Mouse (Mus musculus) kidney, embryonic 15.5 days (tissue): ENCODE measurements around the gene Pom121l2. TPM values are rescaled to one million over a fixed set of nuclear protein-coding genes. Genes with fewer than 3 reads are reported as not detected.

Source experiments
- ATAC-seq: fragments of 200-750 bp; cut with Nextera tagmentation; replicated peaks from 2 replicates; pipeline ENCODE4 v1.8.0; 2017; ENCODE audit warnings: moderate TSS enrichment; ENCODE audit not compliant: low FRiP score
- H3K27ac ChIP-seq: fragments of 300-500 bp; sonication (generic); 2 replicates; pipeline ENCODE4 v1.5.1; 2015; ENCODE audit warnings: mild to moderate bottlenecking, inconsistent platforms
- H3K27me3 ChIP-seq: fragments of 300-500 bp; sonication (generic); 2 replicates; pipeline ENCODE4 v1.6.1; 2015; ENCODE audit warnings: inconsistent platforms
- H3K36me3 ChIP-seq: fragments of 300-500 bp; sonication (generic); 2 replicates; pipeline ENCODE4 v1.6.1; 2015; ENCODE audit warnings: inconsistent platforms
- H3K4me1 ChIP-seq: fragments of 300-500 bp; sonication (generic); 2 replicates; pipeline ENCODE4 v1.6.1; 2015; ENCODE audit warnings: inconsistent platforms
- H3K4me2 ChIP-seq: fragments of 300-500 bp; sonication (generic); 2 replicates; pipeline ENCODE4 v1.6.1; 2015; ENCODE audit warnings: moderate library complexity, mild to moderate bottlenecking, inconsistent platforms
- H3K4me3 ChIP-seq: fragments of 300-500 bp; sonication (generic); replicated peaks from 2 replicates; pipeline ENCODE4 v1.5.1; 2015; ENCODE audit warnings: mild to moderate bottlenecking, inconsistent platforms
- H3K9ac ChIP-seq: fragments of 300-500 bp; sonication (generic); 2 replicates; pipeline ENCODE4 v1.6.1; 2015; ENCODE audit warnings: mild to moderate bottlenecking, inconsistent platforms
- H3K9me3 ChIP-seq: fragments of 300-500 bp; sonication (generic); replicated peaks from 2 replicates; pipeline ENCODE4 v1.6.1; 2016; ENCODE audit warnings: inconsistent platforms
- WGBS: fragments of 180-500 bp; shearing (Covaris S2); methylation state at CpG from one replicate; pipeline ENCODE4 v1.1.7; 2015; ENCODE audit warnings: mixed read lengths; 5-methylcytosine and 5-hydroxymethylcytosine counted together
- polyA plus RNA-seq: library from polyadenylated mRNA; unstranded; fragments of >200 nt; fragmentation: Nextera tagmentation; extraction: Ambion mirVana; gene quantifications from 2 replicates; pipeline ENCODE4 v1.2.1, GENCODE M21; 2015

Gene Pom121l2
- polyA plus RNA-seq, 1 experiment from 2014 or later, result 0.08 TPM

DNA sequence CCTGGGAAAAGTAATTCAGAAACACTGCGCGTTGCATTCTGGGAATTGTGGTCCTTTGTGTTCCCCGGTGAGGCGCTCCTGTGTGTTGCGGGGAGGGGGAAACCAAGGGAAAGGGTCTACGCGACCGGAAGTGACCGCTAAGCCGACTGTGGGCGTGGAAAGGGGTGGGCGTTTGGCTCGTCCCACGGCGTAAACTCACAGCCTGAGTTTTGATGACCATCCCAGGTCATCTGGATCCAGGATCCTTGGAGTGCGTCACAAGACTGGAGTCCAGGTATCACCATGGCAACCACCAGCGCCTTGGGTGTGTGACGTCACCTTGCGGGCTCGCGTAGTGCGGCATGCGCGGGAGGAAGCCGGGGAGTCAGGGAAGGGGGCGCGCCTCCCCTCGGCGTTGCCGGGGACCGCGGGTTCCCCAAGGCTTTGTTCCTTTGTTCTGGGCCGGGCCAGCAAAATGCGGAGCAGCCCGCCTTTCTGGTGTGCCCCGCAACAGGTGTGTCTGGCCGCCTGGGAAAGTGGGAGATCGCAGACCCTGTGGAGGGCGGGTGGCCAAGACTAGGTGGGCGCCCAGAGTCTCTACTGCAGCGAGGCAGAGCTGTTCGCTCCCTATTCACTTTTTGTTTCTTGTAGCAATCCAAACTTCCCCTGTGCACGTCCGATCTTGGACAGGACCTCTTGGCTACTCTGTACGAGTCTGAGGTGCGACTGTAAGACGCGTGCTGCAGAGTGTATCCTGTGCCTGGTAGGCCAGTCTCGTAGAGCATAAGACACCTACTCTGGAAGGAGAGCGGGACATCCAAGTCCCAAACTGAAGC lies 35.9 kb upstream of the Pom121l2 start, which contains the start of gene Zfp184:
TSS of gene Zfp184 (plus strand) at position 169 of the 815 bp plus-strand sequence.
- peak; percentile 93 for ATAC-seq
- WGBS, result under 1% methylated on average over 50 of the region's 50 CpGs
- Histone ChIP-seq H3K4me2 (peak within 1 kb of the TSS; percentile 75), H3K9ac (peak within 1 kb of the TSS; percentile 78), H3K4me3 (peak within 1 kb of the TSS; percentile 80), H3K4me1 (peaks cover 7% of the 10 kb centered on the region; the same call in 1 of the 2 replicates), H3K36me3 (peaks cover 19% of the 10 kb centered on the region), H3K27me3 (no peaks in the 10 kb centered on the region), H3K27ac (peak within 1 kb of the TSS; percentile 85), H3K9me3 (no peaks in the 10 kb centered on the region)

DNA sequence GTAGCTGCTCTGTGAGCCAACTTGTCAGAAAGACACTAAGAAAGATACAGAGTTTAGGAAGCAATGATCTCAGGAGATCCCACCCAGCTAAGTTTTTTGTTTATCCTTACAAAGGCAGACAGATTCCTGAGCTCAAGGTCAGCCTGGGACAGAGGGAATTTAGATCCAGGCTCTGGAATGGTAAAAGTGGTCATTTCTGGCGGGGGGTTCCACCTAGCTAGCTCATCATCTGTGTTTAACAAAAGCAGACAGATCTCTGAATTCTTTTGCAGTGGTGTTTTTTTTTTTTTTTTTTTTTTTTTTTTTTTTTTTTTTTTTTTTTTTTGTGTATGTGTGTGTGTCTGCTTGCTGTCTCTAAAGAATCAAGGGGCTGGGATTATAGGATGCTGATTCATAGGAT lies 11.7 kb upstream of the Pom121l2 start:
- Histone ChIP-seq H3K27ac (no peak overlapping the region), H3K9me3 (no peaks in the 10 kb centered on the region), H3K4me1 (peaks cover 3% of the 10 kb centered on the region; the same call in 1 of the 2 replicates), H3K36me3 (no peaks in the 10 kb centered on the region), H3K4me2 (no peak overlapping the region), H3K9ac (no peak overlapping the region), H3K4me3 (no peak overlapping the region), H3K27me3 (no peaks in the 10 kb centered on the region)
- WGBS, result 51% methylated on average over 1 of the region's 1 CpGs
- no peak for ATAC-seq

DNA sequence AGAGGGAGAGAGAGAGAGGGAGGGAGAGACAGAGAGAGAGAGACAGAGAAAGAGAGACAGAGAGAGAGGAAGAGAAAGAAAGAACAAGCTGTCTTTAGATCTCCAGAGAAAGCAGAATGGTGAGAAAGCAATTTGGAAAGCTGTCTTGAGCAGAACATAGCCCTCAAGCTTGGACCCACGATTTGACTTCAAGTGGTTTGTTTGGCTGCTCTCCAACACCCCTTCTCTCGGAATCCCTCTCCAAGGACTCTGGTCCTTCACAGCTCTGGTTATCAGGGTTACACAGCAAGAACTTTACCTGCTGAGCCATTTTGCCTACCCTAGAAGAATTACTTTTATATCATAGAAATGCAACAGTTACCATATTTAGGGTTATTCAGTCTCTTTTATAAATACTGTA lies 11.2 kb upstream of the Pom121l2 start:
- H3K27me3 ChIP-seq, result no peaks in the 10 kb centered on the region
- H3K4me1 ChIP-seq, result peaks cover 3% of the 10 kb centered on the region; the same call in 1 of the 2 replicates
- no peak overlapping the region for H3K4me3 ChIP-seq
- 42% methylated on average over 2 of the region's 2 CpGs for WGBS
- H3K27ac ChIP-seq, result no peak overlapping the region
- no peak for ATAC-seq
- H3K36me3 ChIP-seq, result no peaks in the 10 kb centered on the region
- H3K4me2 ChIP-seq, result no peak overlapping the region
- no peak overlapping the region for H3K9ac ChIP-seq
- no peaks in the 10 kb centered on the region for H3K9me3 ChIP-seq

DNA sequence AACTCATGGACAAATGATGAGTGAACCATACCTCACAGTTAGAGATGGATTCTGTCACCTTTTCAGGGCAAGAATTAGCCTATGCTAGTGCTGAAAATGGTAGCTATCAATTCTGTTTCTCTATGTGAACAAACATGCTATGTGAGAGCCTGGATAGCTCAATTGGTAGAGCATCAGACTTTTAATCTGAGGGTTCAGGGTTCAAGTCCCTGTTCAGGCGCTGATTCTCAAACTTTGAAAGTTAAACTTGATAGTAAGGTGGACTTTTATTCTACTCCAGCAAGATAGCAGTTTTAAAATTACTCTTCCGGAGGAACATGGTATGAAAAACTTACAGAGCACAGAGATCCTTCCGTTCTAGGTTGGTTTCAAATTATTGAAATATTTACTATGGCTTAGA lies 9.4 kb upstream of the Pom121l2 start:
- H3K9ac ChIP-seq, result no peak overlapping the region
- H3K4me3 ChIP-seq, result no peak overlapping the region
- 38% methylated on average over 3 of the region's 3 CpGs for WGBS
- H3K36me3 ChIP-seq, result no peaks in the 10 kb centered on the region
- H3K4me2 ChIP-seq, result no peak overlapping the region
- peaks cover 3% of the 10 kb centered on the region; the same call in 1 of the 2 replicates for H3K27me3 ChIP-seq
- no peak overlapping the region for H3K27ac ChIP-seq
- no peak for ATAC-seq
- no peaks in the 10 kb centered on the region for H3K9me3 ChIP-seq
- H3K4me1 ChIP-seq, result peaks cover 3% of the 10 kb centered on the region; the same call in 1 of the 2 replicates

DNA sequence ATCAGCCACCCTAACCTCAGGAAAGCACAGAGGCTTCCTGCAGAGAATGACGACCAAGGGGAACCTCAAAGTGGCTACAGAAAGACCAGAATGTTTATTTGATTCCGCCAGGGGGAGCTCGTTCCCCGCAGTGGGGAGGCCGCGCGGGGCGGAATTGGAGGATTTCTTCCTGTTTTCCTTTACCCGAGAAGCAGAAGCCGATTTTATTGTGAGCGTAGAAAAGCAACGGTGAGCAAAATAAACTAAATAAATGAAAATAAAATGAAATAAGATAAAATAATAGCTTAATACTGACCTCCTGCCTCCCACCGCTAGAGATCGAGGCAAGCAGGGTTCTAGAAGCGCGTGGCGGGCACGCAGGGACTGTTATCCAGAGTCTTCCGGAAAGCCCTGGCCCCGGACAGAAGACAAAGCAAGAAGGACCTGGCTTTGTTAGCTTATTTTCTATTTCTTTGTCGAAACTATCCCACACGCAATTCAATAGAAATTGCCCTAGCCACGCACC lies 6.7 kb upstream of the Pom121l2 start:
- Histone ChIP-seq H3K4me3 (peak overlapping the region; percentile 71), H3K9ac (peak overlapping the region; percentile 53), H3K4me2 (peak overlapping the region; percentile 48), H3K36me3 (no peaks in the 10 kb centered on the region), H3K9me3 (no peaks in the 10 kb centered on the region), H3K27me3 (peaks cover 6% of the 10 kb centered on the region), H3K4me1 (peaks cover 3% of the 10 kb centered on the region; the same call in 1 of the 2 replicates), H3K27ac (peak overlapping the region; percentile 88)
- WGBS, result under 1% methylated on average over 23 of the region's 23 CpGs
- peak; percentile 88 for ATAC-seq

DNA sequence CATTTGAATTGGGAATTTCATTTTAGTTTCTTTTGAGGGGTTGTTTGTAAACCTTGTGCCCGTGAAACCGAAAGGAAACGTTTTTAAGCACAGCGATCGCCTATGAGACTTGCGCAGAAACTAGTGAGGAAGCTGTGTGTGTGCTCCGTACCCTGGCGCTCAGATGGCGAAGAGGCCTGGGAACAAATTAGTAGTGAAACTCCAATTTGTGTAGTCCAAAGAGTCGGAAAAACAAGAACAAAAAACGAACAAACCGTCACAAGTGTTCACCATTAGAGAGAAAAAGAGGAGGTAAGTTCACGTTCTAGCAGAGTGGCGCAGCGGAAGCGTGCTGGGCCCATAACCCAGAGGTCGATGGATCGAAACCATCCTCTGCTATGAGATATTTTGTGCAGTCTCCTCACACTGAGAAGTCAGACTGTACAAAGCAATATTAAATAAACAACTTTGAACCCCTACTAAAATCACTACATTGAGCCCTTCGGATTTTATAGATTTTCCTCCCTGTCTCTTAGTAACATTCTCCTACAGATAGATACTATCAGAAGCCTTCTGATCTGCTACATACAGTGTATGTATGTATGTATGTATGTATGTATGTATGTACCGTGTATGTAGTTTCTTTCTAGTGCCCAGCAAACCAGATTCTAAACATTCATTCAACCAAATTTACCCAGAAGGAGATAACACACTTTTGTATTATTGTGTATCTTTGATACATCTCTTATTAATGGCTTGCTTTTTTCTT lies 6.1 kb upstream of the Pom121l2 start:
- WGBS, result 4% methylated on average over 20 of the region's 20 CpGs
- Histone ChIP-seq H3K27ac (peak overlapping the region; percentile 88), H3K4me2 (peak overlapping the region; percentile 48), H3K36me3 (no peaks in the 10 kb centered on the region), H3K4me1 (peaks cover 3% of the 10 kb centered on the region; the same call in 1 of the 2 replicates), H3K9ac (peak overlapping the region; percentile 53), H3K27me3 (peaks cover 11% of the 10 kb centered on the region), H3K4me3 (peak overlapping the region; percentile 71), H3K9me3 (no peaks in the 10 kb centered on the region)
- ATAC-seq, result peak; percentile 94

DNA sequence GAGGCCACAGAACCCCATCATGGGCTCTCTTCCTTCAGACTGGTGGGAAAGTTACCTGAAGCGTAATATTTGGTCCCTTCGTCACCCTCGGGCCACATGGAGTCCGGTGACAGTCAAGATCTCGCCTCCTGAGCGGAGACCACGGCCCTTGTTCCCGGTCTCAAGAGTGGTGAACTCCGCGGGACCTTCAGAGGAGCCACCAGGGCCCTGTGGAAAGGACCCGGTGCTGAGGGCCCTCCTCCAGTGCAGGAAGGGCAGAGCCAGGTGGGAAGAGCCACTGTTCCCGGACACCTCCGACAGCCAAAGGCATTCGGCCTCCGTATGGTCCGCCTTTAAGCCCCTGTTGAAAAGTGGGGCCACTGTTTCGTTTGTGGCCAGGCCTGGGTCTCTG lies 804 bp downstream of the Pom121l2 start:
- H3K27me3 ChIP-seq, result peaks cover 74% of the 10 kb centered on the region
- peak; percentile 60 for ATAC-seq
- 5% methylated on average over 17 of the region's 17 CpGs for WGBS
- peak overlapping the region; percentile 67 for H3K9ac ChIP-seq
- no peaks in the 10 kb centered on the region for H3K9me3 ChIP-seq
- peak overlapping the region; percentile 95 for H3K4me2 ChIP-seq
- H3K4me1 ChIP-seq, result peaks cover 14% of the 10 kb centered on the region
- peak overlapping the region; percentile 63 for H3K4me3 ChIP-seq
- H3K36me3 ChIP-seq, result no peaks in the 10 kb centered on the region
- H3K27ac ChIP-seq, result no peak overlapping the region

DNA sequence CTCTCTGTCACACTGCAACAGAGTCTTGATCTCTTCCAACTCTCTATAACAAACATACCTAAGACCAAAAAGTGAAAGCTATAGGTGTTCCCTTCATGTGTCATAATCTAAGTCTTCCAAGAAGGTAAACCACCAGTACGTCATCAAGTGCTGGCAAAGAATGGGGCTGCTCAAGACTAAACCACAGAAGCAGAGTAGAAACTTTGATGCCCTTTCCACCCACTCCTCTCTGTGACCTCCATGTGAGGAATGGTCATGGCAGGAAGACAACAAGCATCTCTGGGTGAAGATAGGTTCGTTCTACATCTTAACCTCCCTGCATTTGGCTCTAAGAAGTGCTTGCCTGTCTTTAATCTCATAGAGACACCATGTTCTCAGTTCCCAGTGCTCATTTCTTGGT lies 3.5 kb downstream of the Pom121l2 start:
- H3K36me3 ChIP-seq, result no peaks in the 10 kb centered on the region
- H3K4me3 ChIP-seq, result no peak overlapping the region
- H3K9me3 ChIP-seq, result no peaks in the 10 kb centered on the region
- peaks cover 81% of the 10 kb centered on the region for H3K27me3 ChIP-seq
- H3K9ac ChIP-seq, result no peak overlapping the region
- H3K4me1 ChIP-seq, result peaks cover 14% of the 10 kb centered on the region
- no peak overlapping the region for H3K27ac ChIP-seq
- H3K4me2 ChIP-seq, result no peak overlapping the region
- 85% methylated on average over 2 of the region's 2 CpGs for WGBS
- no peak for ATAC-seq

DNA sequence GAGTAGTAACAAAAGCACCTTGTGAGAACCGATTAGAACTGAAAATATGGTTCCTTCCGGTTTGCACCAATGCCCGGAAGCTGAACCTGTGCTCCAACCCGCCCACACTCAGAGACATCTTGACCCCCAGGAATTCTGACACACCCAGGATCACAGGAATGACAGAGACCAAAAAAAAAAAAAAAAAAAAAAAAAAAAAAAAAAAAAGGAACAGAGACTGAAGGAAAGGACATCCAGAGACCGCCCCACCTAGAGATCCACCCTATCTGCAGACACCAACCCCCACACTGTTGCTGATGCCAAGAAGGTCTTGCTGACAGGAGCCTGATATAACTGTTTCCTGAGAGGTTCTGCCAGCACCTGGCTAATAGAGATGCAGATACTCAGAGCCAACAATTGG lies 11.6 kb downstream of the Pom121l2 start:
- H3K4me3 ChIP-seq, result no peak overlapping the region
- 81% methylated on average over 5 of the region's 5 CpGs for WGBS
- ATAC-seq, result no peak

DNA sequence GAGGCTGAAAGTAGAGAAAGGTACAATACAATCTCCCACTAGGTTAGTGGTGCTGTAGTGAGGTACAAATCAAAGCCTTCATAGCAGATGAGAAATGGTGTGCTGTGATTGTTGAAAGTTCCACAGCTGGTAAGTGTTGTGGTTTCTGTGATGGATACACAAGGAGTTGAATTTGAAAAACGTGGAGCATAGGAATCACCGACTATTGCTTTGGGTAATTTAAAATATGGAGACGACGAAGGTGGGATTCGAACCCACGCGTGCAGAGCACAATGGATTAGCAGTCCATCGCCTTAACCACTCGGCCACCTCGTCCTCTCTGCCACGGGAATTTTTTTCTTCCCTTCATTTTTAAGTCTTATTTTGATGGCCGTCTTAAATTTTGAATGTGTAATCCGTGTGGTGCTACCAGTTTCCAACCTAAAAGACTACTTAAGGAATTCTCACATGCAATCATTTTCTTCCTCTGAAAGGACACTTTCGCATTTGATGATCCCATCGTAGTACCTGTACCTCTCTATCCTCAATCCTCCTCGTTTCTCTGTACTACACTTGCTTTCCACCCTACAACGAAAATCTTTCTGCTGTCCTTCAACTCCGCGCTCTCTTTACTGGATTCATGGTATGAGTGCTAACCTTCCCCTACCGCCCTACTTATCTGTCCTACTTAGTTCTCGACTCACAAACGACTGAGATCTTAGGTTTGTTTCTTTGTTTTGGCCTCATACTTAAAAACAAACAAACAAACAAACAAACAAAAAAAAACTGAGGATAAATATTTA lies 13.2 kb downstream of the Pom121l2 start:
- Histone ChIP-seq H3K27me3 (peaks cover 70% of the 10 kb centered on the region), H3K4me3 (peak overlapping the region; percentile 22)
- 2% methylated on average over 22 of the region's 22 CpGs for WGBS

More for the DNA sequence above, 11.6 kb downstream of the Pom121l2 start:
- no peaks in the 10 kb centered on the region for H3K36me3 ChIP-seq
- no peak overlapping the region for H3K4me2 ChIP-seq
- H3K27me3 ChIP-seq, result peaks cover 60% of the 10 kb centered on the region
- H3K4me1 ChIP-seq, result peaks cover 25% of the 10 kb centered on the region
- no peak overlapping the region for H3K27ac ChIP-seq
- H3K9me3 ChIP-seq, result no peaks in the 10 kb centered on the region
- no peak overlapping the region for H3K9ac ChIP-seq

DNA sequence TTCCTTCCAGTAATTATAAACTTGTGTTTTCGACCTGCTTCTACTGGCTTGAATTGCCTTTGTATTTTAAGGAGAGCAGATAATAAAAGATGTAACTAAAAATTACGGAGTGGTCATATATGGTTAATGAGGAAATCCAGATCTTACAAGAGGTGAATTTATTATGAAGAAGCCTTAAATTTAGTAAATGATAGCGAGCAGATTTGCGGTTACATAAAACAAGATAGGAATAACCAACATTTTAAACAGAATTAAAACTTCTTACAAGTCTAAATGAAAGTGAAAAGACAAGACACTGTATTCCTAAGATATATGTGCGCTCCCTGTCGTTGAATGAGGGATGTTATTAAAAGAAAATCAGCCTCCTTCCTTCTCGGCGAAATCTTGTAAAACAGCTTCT lies 13.9 kb downstream of the Pom121l2 start:
- H3K9me3 ChIP-seq, result no peaks in the 10 kb centered on the region
- H3K4me2 ChIP-seq, result peak overlapping the region; percentile 62
- no peak overlapping the region for H3K27ac ChIP-seq
- no peak overlapping the region for H3K9ac ChIP-seq
- H3K27me3 ChIP-seq, result peaks cover 78% of the 10 kb centered on the region
- H3K36me3 ChIP-seq, result no peaks in the 10 kb centered on the region
- peaks cover 25% of the 10 kb centered on the region for H3K4me1 ChIP-seq
- ATAC-seq, result no peak
- H3K4me3 ChIP-seq, result peak overlapping the region; percentile 41
- 6% methylated on average over 8 of the region's 8 CpGs for WGBS

More for the DNA sequence above, 13.2 kb downstream of the Pom121l2 start:
- H3K4me2 ChIP-seq, result peak overlapping the region; percentile 34
- ATAC-seq, result no peak
- no peaks in the 10 kb centered on the region for H3K9me3 ChIP-seq
- H3K9ac ChIP-seq, result no peak overlapping the region
- H3K27ac ChIP-seq, result no peak overlapping the region
- no peaks in the 10 kb centered on the region for H3K36me3 ChIP-seq
- peaks cover 25% of the 10 kb centered on the region for H3K4me1 ChIP-seq
